Mouse (Mus musculus) C2C12 (cell line): ENCODE results near the gene Lrrc10b. TPM values are rescaled to one million over a fixed set of nuclear protein-coding genes. Genes with fewer than 3 reads are reported as not detected.
A peak's percentile ranks its signal among the peaks of the same experiment; 100 is the strongest.

ENCODE experiments used
- H3K27me3 ChIP-seq: one replicate; pipeline ENCODE4 v1.6.1; 2011; ENCODE audit not compliant: control insufficient read depth, insufficient read depth, insufficient read length
- H3K36me3 ChIP-seq: one replicate; pipeline ENCODE4 v1.6.1; 2011; ENCODE audit not compliant: control insufficient read depth, insufficient read depth
- H3K4me3 ChIP-seq: one replicate; pipeline ENCODE4 v1.5.1; 2011; ENCODE audit warnings: mild to moderate bottlenecking, control low read depth; ENCODE audit not compliant: poor library complexity, insufficient read depth, severe bottlenecking
- H3K79me2 ChIP-seq: one replicate; pipeline ENCODE4 v1.6.1; 2011; ENCODE audit not compliant: control insufficient read depth, insufficient read depth
- H3K79me3 ChIP-seq: one replicate; pipeline ENCODE4 v1.6.1; 2011; ENCODE audit warnings: low read depth, control low read depth
- H3ac ChIP-seq: one replicate; pipeline ENCODE3; 2011; ENCODE audit warnings: low read depth; ENCODE audit not compliant: control insufficient read depth, insufficient read length
- CEBPB ChIP-seq: IDR thresholded peaks from one replicate; pipeline ENCODE4 v1.6.1; 2011; ENCODE audit warnings: low read depth, mild to moderate bottlenecking, control low read depth, moderate library complexity
- CTCF ChIP-seq: IDR thresholded peaks from one replicate; pipeline ENCODE4 v1.5.1; 2011; ENCODE audit not compliant: control insufficient read depth, insufficient read depth, insufficient read length
- FOSL1 ChIP-seq: IDR thresholded peaks from one replicate; pipeline ENCODE4 v1.8.0; 2011; ENCODE audit warnings: mild to moderate bottlenecking, low read length; ENCODE audit not compliant: poor library complexity, insufficient read depth, severe bottlenecking
- MAX ChIP-seq: IDR thresholded peaks from one replicate; pipeline ENCODE4 v1.6.1; 2011; ENCODE audit warnings: mild to moderate bottlenecking, control low read depth
- MYOD1 ChIP-seq: IDR thresholded peaks from one replicate; pipeline ENCODE4 v1.6.1; 2011; ENCODE audit warnings: low read depth; ENCODE audit not compliant: control insufficient read depth, insufficient read length
- MYOG ChIP-seq: IDR thresholded peaks from one replicate; pipeline ENCODE4 v1.6.1; 2011; ENCODE audit not compliant: control insufficient read depth, insufficient read length; ENCODE audit errors: extremely low read depth
- USF1 ChIP-seq: IDR thresholded peaks from one replicate; pipeline ENCODE4 v1.6.1; 2011; ENCODE audit warnings: low read depth, mild to moderate bottlenecking, control low read depth, moderate library complexity
- polyA plus RNA-seq: library from polyadenylated mRNA; unstranded; fragments of >200 nt; fragmentation: generic; extraction: Trizol; gene quantifications from one replicate; pipeline ENCODE4 v1.2.1, GENCODE M21; 2012; ENCODE audit warnings: missing spikeins

The Lrrc10b gene
- polyA plus RNA-seq, 1 experiment = 0.07 TPM

- H3K4me3 ChIP-seq = no peak overlapping the region
- peaks cover 64% of the 10 kb centered on the region for H3K27me3 ChIP-seq
Measured at GRCm38 (mm10) chr19:10435908-10436307, 21.4 kb downstream of the Lrrc10b start.

DNA sequence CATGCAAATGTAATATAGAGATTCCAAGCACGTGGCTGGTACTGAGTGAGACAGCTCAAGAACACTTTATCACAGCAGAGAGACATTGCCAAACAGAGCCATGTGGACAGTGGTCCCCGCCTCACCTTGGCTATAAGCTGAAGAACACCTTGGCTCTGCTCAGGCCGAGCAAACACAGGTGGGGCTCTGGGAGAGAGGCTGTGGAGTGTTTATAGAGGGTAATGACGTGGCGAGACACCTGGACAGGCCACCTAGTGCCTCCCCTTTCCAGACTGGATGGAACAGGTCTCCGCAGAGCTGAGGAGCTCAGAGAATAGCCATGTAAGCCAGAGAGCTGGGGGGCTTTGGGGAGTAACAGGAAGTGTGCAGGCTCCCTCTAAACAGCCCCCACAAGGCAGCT, 22.3 kb downstream of the Lrrc10b start:
- TF ChIP-seq USF1 (no peak), MAX (no peak), CTCF (no peak), CEBPB (no peak), MYOD1 (no peak), FOSL1 (no peak), MYOG (no peak)
- Histone ChIP-seq H3ac (no peak overlapping the region), H3K79me2 (no peaks in the 10 kb centered on the region), H3K36me3 (no peaks in the 10 kb centered on the region), H3K27me3 (peaks cover 66% of the 10 kb centered on the region), H3K79me3 (no peaks in the 10 kb centered on the region), H3K4me3 (no peak overlapping the region)

More at GRCm38 (mm10) chr19:10435908-10436307, 21.4 kb downstream of the Lrrc10b start:
- H3K36me3 ChIP-seq = no peaks in the 10 kb centered on the region
- H3ac ChIP-seq = no peak overlapping the region
- no peaks in the 10 kb centered on the region for H3K79me2 ChIP-seq
- TF ChIP-seq USF1 (no peak), MYOD1 (no peak), MYOG (no peak), CTCF (peak; percentile 33)
- no peaks in the 10 kb centered on the region for H3K79me3 ChIP-seq

DNA sequence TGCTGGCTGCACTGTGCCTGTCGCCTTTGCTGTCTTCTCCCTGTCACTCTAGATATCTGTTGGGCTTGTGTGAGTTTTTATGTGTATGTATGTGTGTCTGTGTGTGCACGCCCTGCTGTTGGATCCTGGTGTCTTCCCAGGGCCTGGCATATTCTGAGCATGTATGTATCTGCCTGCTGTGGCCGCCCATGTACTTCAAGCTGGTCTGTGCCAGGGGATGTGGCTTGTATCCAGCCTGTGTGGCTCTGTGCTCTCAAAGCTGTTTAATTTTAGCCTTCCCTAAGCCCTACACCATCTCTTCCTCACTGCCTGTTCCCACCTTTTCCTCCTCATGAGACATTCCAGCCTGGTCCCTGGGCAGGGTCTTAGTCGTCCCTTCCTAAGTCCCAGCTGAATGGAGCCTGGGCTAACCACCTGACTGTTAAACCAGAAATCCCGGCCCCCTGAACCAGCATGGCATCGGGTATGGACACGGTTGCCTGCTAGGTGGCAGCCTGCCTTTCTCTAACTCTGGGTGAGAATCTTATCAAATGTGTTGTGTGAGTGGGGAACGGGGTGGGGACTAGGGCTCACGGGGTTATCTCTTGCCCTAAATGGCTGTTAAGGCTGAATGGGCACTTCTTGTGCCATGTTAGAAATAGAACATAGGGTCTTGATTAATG, 23.3 kb downstream of the Lrrc10b start:
- H3ac ChIP-seq = no peak overlapping the region
- H3K79me3 ChIP-seq = no peaks in the 10 kb centered on the region
- no peak overlapping the region for H3K4me3 ChIP-seq
- TF ChIP-seq CTCF (no peak), USF1 (no peak), CEBPB (no peak), MYOG (no peak), MYOD1 (no peak)
- H3K79me2 ChIP-seq = no peaks in the 10 kb centered on the region
- H3K36me3 ChIP-seq = no peaks in the 10 kb centered on the region
- peaks cover 68% of the 10 kb centered on the region for H3K27me3 ChIP-seq

DNA sequence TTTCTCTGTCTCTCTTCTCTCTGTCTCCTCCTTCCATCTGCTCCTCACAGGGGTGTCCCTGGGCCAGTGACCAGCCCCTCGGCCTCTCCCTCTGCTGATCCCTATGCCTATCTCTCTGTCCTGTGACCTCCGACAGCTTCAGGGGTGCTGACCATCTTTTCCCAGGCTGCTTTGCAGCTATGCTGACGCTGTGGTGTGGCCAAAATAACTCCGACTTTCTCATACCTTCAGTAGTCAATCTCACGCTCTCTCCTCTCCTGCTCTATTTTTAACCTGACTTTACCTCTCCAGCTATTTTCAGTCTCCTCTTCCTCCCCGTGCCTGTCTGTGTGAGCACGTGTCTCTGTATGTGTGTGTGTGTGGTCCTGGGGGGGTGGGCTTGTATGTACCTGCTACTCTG, 24.0 kb downstream of the Lrrc10b start:
- H3K79me3 ChIP-seq = no peaks in the 10 kb centered on the region
- peaks cover 72% of the 10 kb centered on the region for H3K27me3 ChIP-seq
- no peaks in the 10 kb centered on the region for H3K36me3 ChIP-seq
- no peaks in the 10 kb centered on the region for H3K79me2 ChIP-seq
- H3ac ChIP-seq = no peak overlapping the region
- no peak overlapping the region for H3K4me3 ChIP-seq
- no peak for TF ChIP-seq CTCF
- no peak for TF ChIP-seq MYOD1
- TF ChIP-seq MAX = no peak
- TF ChIP-seq CEBPB = no peak
- no peak for TF ChIP-seq USF1
- no peak for TF ChIP-seq MYOG
- no peak for TF ChIP-seq FOSL1

- no peak for TF ChIP-seq USF1
- TF ChIP-seq MYOD1 = no peak
- TF ChIP-seq CTCF = no peak
- TF ChIP-seq MAX = no peak
- TF ChIP-seq CEBPB = no peak
- TF ChIP-seq MYOG = no peak
- TF ChIP-seq FOSL1 = no peak
- no peaks in the 10 kb centered on the region for H3K36me3 ChIP-seq
- H3K79me2 ChIP-seq = no peaks in the 10 kb centered on the region
- no peak overlapping the region for H3ac ChIP-seq
- H3K27me3 ChIP-seq = peaks cover 79% of the 10 kb centered on the region
- no peaks in the 10 kb centered on the region for H3K79me3 ChIP-seq
- no peak overlapping the region for H3K4me3 ChIP-seq
Measured at GRCm38 (mm10) chr19:10431841-10432240, 25.4 kb downstream of the Lrrc10b start.

GRCm38 (mm10) chr19:10431410-10431809, 25.9 kb downstream of the Lrrc10b start:
- Histone ChIP-seq H3K79me2 (no peaks in the 10 kb centered on the region), H3ac (no peak overlapping the region), H3K4me3 (no peak overlapping the region), H3K27me3 (peaks cover 79% of the 10 kb centered on the region), H3K79me3 (no peaks in the 10 kb centered on the region), H3K36me3 (no peaks in the 10 kb centered on the region)
- TF ChIP-seq MAX = no peak
- TF ChIP-seq CTCF = no peak
- no peak for TF ChIP-seq CEBPB
- TF ChIP-seq FOSL1 = no peak
- TF ChIP-seq MYOD1 = no peak
- no peak for TF ChIP-seq MYOG
- no peak for TF ChIP-seq USF1
